Mouse (Mus musculus) kidney, embryonic 15.5 days (tissue): Measurements from ENCODE around the gene Sh2d2a. TPM values are rescaled to one million over a fixed set of nuclear protein-coding genes. Genes with fewer than 3 reads are reported as not detected.
"Not testable (repeated sequence)": the region's sequence is repeated elsewhere in the genome, so short reads cannot be mapped to it uniquely, and the experiment has no call there.

Experiments used
- ATAC-seq: fragments of 200-750 bp; cut with Nextera tagmentation; replicated peaks from 2 replicates; pipeline ENCODE4 v1.8.0; 2017; ENCODE audit warnings: moderate TSS enrichment; ENCODE audit not compliant: low FRiP score
- H3K27ac ChIP-seq: fragments of 300-500 bp; sonication (generic); 2 replicates; pipeline ENCODE4 v1.5.1; 2015; ENCODE audit warnings: mild to moderate bottlenecking, inconsistent platforms
- H3K27me3 ChIP-seq: fragments of 300-500 bp; sonication (generic); 2 replicates; pipeline ENCODE4 v1.6.1; 2015; ENCODE audit warnings: inconsistent platforms
- H3K36me3 ChIP-seq: fragments of 300-500 bp; sonication (generic); 2 replicates; pipeline ENCODE4 v1.6.1; 2015; ENCODE audit warnings: inconsistent platforms
- H3K4me1 ChIP-seq: fragments of 300-500 bp; sonication (generic); 2 replicates; pipeline ENCODE4 v1.6.1; 2015; ENCODE audit warnings: inconsistent platforms
- H3K4me2 ChIP-seq: fragments of 300-500 bp; sonication (generic); 2 replicates; pipeline ENCODE4 v1.6.1; 2015; ENCODE audit warnings: moderate library complexity, mild to moderate bottlenecking, inconsistent platforms
- H3K4me3 ChIP-seq: fragments of 300-500 bp; sonication (generic); replicated peaks from 2 replicates; pipeline ENCODE4 v1.5.1; 2015; ENCODE audit warnings: mild to moderate bottlenecking, inconsistent platforms
- H3K9ac ChIP-seq: fragments of 300-500 bp; sonication (generic); 2 replicates; pipeline ENCODE4 v1.6.1; 2015; ENCODE audit warnings: mild to moderate bottlenecking, inconsistent platforms
- H3K9me3 ChIP-seq: fragments of 300-500 bp; sonication (generic); replicated peaks from 2 replicates; pipeline ENCODE4 v1.6.1; 2016; ENCODE audit warnings: inconsistent platforms
- WGBS: fragments of 180-500 bp; shearing (Covaris S2); methylation state at CpG from one replicate; pipeline ENCODE4 v1.1.7; 2015; ENCODE audit warnings: mixed read lengths; 5-methylcytosine and 5-hydroxymethylcytosine counted together
- polyA plus RNA-seq: library from polyadenylated mRNA; unstranded; fragments of >200 nt; fragmentation: Nextera tagmentation; extraction: Ambion mirVana; gene quantifications from 2 replicates; pipeline ENCODE4 v1.2.1, GENCODE M21; 2015

Gene Sh2d2a
- 0.09 TPM in 1 of 2 replicates, not detected in the other for polyA plus RNA-seq

GRCm38 (mm10) chr3:87846650-87847110 is at the start of gene Sh2d2a:
Sh2d2a (plus strand) TSS chr3:87846755.
- no peak for ATAC-seq
- no peak within 1 kb of the TSS for H3K4me3 ChIP-seq
- H3K9me3 ChIP-seq = no peaks in the 10 kb centered on the region
- no peak within 1 kb of the TSS for H3K4me2 ChIP-seq
- no peaks in the 10 kb centered on the region for H3K4me1 ChIP-seq
- H3K36me3 ChIP-seq = no peaks in the 10 kb centered on the region
- H3K27me3 ChIP-seq = no peaks in the 10 kb centered on the region
- no peak within 1 kb of the TSS for H3K27ac ChIP-seq
- WGBS = 70% methylated on average over 7 of the region's 7 CpGs
- no peak within 1 kb of the TSS for H3K9ac ChIP-seq

- H3K27me3 ChIP-seq = peaks cover 99% of the 10 kb centered on the region
- no peaks in the 10 kb centered on the region for H3K36me3 ChIP-seq
- H3K4me1 ChIP-seq = peaks cover 24% of the 10 kb centered on the region
- H3K27ac ChIP-seq = no peak overlapping the region
- H3K4me3 ChIP-seq = no peak overlapping the region
- H3K4me2 ChIP-seq = no peak overlapping the region
- no peaks in the 10 kb centered on the region for H3K9me3 ChIP-seq
- WGBS = 55% methylated on average over 5 of the region's 5 CpGs
- H3K9ac ChIP-seq = no peak overlapping the region
- no peak for ATAC-seq
These were observed 44.9 kb upstream of the Sh2d2a start for GRCm38 (mm10) chr3:87801681-87802080.

DNA sequence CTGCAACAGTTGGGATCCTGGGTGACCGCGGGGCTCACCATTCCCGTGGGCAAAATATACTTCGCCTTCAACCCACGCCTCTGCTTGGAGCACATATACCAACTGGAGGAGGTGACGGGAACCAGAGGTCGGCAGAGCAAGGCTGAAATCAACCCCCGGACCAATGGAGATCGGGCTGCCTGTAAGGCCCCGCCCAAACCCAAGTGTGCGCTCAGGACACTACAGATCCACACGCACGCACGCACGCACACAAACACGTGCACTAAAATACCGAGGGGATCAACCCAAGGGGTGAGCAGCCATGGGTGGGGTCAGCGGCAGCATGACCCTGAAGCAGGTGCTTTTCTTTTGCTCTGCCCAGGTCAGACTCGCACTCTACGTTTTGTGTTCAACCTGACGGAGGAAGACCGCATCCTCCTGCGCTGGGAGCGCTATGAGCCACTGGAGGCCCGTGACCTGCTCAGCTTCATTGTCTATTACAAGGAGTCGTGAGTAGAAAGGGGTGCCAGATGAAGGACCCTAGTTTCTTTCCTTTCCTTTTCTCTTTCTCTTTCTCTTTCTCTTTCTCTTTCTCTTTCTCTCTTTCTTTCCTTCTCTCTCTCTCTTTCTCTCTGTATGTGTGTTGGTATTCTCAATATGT is 42.4 kb upstream of the Sh2d2a start:
- Histone ChIP-seq H3K4me2 (peak overlapping the region; percentile 61), H3K9me3 (no peaks in the 10 kb centered on the region), H3K36me3 (no peaks in the 10 kb centered on the region), H3K9ac (no peak overlapping the region), H3K4me1 (peaks cover 10% of the 10 kb centered on the region; the same call in 1 of the 2 replicates), H3K4me3 (peak overlapping the region; percentile 32), H3K27me3 (peaks cover 99% of the 10 kb centered on the region), H3K27ac (no peak overlapping the region)
- WGBS = 2% methylated on average over 26 of the region's 26 CpGs
- ATAC-seq = no peak

- H3K27me3 ChIP-seq = peaks cover 87% of the 10 kb centered on the region
- no peaks in the 10 kb centered on the region for H3K36me3 ChIP-seq
- H3K4me3 ChIP-seq = peak overlapping the region; percentile 31
- peak; percentile 77 for ATAC-seq
- no peaks in the 10 kb centered on the region for H3K9me3 ChIP-seq
- WGBS = 7% methylated on average over 28 of the region's 28 CpGs
- peak overlapping the region; percentile 8; the same call in 1 of the 2 replicates for H3K9ac ChIP-seq
- H3K4me1 ChIP-seq = peaks cover 10% of the 10 kb centered on the region
- peak overlapping the region; percentile 58 for H3K4me2 ChIP-seq
- no peak overlapping the region for H3K27ac ChIP-seq
These were observed 37.1 kb upstream of the Sh2d2a start for GRCm38 (mm10) chr3:87809322-87809962.

GRCm38 (mm10) chr3:87811297-87811696 is 35.3 kb upstream of the Sh2d2a start:
- WGBS = 81% methylated on average over 8 of the region's 8 CpGs
- no peak overlapping the region for H3K4me2 ChIP-seq
- peaks cover 76% of the 10 kb centered on the region for H3K27me3 ChIP-seq
- peaks cover 23% of the 10 kb centered on the region for H3K4me1 ChIP-seq
- no peak overlapping the region for H3K4me3 ChIP-seq
- H3K27ac ChIP-seq = no peak overlapping the region
- H3K36me3 ChIP-seq = no peaks in the 10 kb centered on the region
- H3K9ac ChIP-seq = no peak overlapping the region
- no peaks in the 10 kb centered on the region for H3K9me3 ChIP-seq
- no peak for ATAC-seq

- H3K4me1 ChIP-seq = peaks cover 30% of the 10 kb centered on the region
- no peak overlapping the region for H3K27ac ChIP-seq
- peaks cover 72% of the 10 kb centered on the region for H3K27me3 ChIP-seq
- H3K9me3 ChIP-seq = no peaks in the 10 kb centered on the region
- H3K4me2 ChIP-seq = no peak overlapping the region
- H3K4me3 ChIP-seq = no peak overlapping the region
- 78% methylated on average over 4 of the region's 4 CpGs for WGBS
- H3K36me3 ChIP-seq = no peaks in the 10 kb centered on the region
- H3K9ac ChIP-seq = no peak overlapping the region
- no peak for ATAC-seq
These were observed 34.1 kb upstream of the Sh2d2a start for GRCm38 (mm10) chr3:87812413-87812812.

DNA sequence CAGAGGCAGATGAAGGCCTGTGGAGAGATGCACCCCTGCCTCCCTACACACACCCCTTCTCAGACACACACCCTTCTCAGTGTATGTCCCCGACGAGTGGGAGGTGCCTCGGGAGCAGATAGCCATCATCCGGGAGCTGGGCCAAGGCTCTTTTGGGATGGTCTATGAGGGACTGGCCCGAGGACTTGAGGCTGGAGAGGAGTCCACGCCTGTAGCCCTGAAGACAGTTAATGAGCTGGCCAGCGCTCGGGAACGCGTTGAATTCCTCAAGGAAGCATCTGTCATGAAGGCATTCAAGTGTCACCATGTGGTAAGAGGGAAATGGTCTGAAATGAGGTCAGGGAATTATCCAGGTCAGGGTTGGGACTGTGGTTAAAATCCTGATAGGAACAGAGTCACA is 33.7 kb upstream of the Sh2d2a start:
- H3K36me3 ChIP-seq = no peaks in the 10 kb centered on the region
- no peak overlapping the region for H3K27ac ChIP-seq
- ATAC-seq = no peak
- no peak overlapping the region for H3K9ac ChIP-seq
- H3K4me3 ChIP-seq = no peak overlapping the region
- peaks cover 30% of the 10 kb centered on the region for H3K4me1 ChIP-seq
- H3K4me2 ChIP-seq = no peak overlapping the region
- no peaks in the 10 kb centered on the region for H3K9me3 ChIP-seq
- H3K27me3 ChIP-seq = peaks cover 72% of the 10 kb centered on the region
- WGBS = 35% methylated on average over 10 of the region's 10 CpGs

- Histone ChIP-seq H3K4me2 (peak overlapping the region; percentile 27; the same call in 1 of the 2 replicates), H3K9ac (no peak overlapping the region), H3K9me3 (no peaks in the 10 kb centered on the region), H3K4me1 (peaks cover 26% of the 10 kb centered on the region), H3K4me3 (no peak overlapping the region), H3K27me3 (peaks cover 45% of the 10 kb centered on the region), H3K27ac (peak overlapping the region; percentile 5; the same call in 1 of the 2 replicates), H3K36me3 (no peaks in the 10 kb centered on the region)
- no peak for ATAC-seq
- 63% methylated on average over 6 of the region's 6 CpGs for WGBS
These were observed 30.4 kb upstream of the Sh2d2a start for GRCm38 (mm10) chr3:87816166-87816565.

DNA sequence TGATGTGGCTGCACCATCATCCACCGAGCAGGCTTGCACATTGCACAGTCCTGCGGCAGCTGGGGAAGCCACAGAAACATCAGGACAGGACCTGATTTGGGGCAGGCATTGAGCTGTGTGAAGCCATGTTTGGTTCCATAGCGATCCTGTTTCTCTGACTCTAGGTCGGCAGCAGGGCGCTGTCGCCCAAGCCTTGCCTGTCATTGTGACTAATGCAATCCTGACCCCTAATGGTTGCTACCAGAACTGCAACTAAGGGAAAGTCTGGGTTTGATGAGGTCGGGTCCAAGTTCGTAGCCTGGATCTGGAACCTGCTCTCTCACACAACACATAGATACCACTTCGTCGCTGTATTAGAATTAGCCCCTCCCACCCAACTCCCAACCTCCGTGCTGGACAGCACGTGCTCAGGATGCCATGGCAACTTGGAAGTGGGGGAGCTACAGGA is 29.9 kb upstream of the Sh2d2a start:
- Histone ChIP-seq H3K9ac (no peak overlapping the region), H3K4me1 (peaks cover 26% of the 10 kb centered on the region), H3K4me2 (peak overlapping the region; percentile 27), H3K4me3 (no peak overlapping the region), H3K27me3 (peaks cover 40% of the 10 kb centered on the region), H3K36me3 (no peaks in the 10 kb centered on the region), H3K9me3 (no peaks in the 10 kb centered on the region), H3K27ac (peak overlapping the region; percentile 5; the same call in 1 of the 2 replicates)
- WGBS = 6% methylated on average over 12 of the region's 12 CpGs
- peak; percentile 46 for ATAC-seq

GRCm38 (mm10) chr3:87818226-87818625 is 28.3 kb upstream of the Sh2d2a start:
- no peak for ATAC-seq

DNA sequence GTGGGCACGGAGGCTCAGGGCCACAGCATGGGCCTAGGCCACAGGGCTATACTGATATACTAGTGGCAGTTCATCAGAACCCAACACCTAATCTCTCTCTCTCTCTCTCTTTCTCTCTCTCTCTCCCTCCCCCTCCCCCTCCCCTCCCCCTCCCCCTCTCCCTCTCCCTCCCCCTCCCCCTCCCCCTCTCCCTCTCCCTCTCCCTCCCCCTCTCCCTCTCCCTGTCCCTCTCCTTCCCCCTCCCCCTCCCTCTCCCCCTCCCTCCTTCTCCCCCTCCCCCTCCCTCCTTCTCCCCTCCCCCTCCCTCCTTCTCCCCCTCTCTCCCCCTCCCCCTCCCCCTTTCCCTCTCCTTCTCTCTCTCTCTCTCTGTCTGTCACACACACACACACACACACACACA is 22.3 kb upstream of the Sh2d2a start, which contains the start of gene Pear1:
Pear1 (minus strand) TSS at position 101 of the 400 bp plus-strand sequence.
- H3K4me2 ChIP-seq, H3K36me3 ChIP-seq, H3K4me3 ChIP-seq, H3K27ac ChIP-seq, ATAC-seq, H3K9ac ChIP-seq, H3K27me3 ChIP-seq, H3K9me3 ChIP-seq, H3K4me1 ChIP-seq: not testable (repeated sequence)
- 83% methylated on average over 1 of the region's 1 CpGs for WGBS

More at GRCm38 (mm10) chr3:87818226-87818625, 28.3 kb upstream of the Sh2d2a start:
- peaks cover 26% of the 10 kb centered on the region for H3K4me1 ChIP-seq
- H3K9ac ChIP-seq = no peak overlapping the region
- peaks cover 32% of the 10 kb centered on the region for H3K27me3 ChIP-seq
- WGBS = 62% methylated on average over 12 of the region's 12 CpGs
- no peaks in the 10 kb centered on the region for H3K9me3 ChIP-seq
- no peaks in the 10 kb centered on the region for H3K36me3 ChIP-seq
- no peak overlapping the region for H3K4me3 ChIP-seq
- H3K4me2 ChIP-seq = no peak overlapping the region
- H3K27ac ChIP-seq = no peak overlapping the region

GRCm38 (mm10) chr3:87828435-87828834 is 18.1 kb upstream of the Sh2d2a start:
- no peak overlapping the region for H3K27ac ChIP-seq
- H3K36me3 ChIP-seq = no peaks in the 10 kb centered on the region
- H3K4me2 ChIP-seq = no peak overlapping the region
- H3K4me3 ChIP-seq = no peak overlapping the region
- H3K27me3 ChIP-seq = 0 out of 2 replicates have a peak, but pooled peaks cover 3% of the 10 kb centered on the region
- no peaks in the 10 kb centered on the region for H3K9me3 ChIP-seq
- H3K4me1 ChIP-seq = no peaks in the 10 kb centered on the region
- ATAC-seq = no peak
- H3K9ac ChIP-seq = no peak overlapping the region
- 44% methylated on average over 4 of the region's 4 CpGs for WGBS
